Mouse (Mus musculus): ENCODE measurements around the gene Gm7534.

The Gm7534 gene

DNA sequence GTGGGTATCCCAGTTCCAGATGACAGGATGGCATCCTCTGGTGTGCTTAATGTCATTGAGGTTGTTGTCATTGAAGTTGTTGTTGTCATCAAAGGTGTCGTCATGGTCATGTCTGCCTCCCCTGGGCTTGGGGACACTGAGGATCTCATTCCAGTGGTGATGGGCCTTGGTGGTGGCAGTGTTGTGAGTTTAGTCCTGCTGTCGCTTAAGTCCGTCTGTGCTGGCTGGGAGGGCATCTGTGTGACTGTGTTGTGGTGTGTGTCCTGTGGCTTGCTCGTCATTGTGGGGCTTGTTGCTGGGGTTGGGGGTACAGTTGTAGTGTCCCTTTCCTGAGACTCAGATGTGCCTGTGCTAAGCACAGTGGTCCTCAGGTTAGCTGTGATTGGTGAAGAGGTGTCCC is at the start of gene Gm7534:
Gm7534 (minus strand) TSS at position 101 of the 400 bp plus-strand sequence.
- DNase-seq, result peak; percentile 70

DNA sequence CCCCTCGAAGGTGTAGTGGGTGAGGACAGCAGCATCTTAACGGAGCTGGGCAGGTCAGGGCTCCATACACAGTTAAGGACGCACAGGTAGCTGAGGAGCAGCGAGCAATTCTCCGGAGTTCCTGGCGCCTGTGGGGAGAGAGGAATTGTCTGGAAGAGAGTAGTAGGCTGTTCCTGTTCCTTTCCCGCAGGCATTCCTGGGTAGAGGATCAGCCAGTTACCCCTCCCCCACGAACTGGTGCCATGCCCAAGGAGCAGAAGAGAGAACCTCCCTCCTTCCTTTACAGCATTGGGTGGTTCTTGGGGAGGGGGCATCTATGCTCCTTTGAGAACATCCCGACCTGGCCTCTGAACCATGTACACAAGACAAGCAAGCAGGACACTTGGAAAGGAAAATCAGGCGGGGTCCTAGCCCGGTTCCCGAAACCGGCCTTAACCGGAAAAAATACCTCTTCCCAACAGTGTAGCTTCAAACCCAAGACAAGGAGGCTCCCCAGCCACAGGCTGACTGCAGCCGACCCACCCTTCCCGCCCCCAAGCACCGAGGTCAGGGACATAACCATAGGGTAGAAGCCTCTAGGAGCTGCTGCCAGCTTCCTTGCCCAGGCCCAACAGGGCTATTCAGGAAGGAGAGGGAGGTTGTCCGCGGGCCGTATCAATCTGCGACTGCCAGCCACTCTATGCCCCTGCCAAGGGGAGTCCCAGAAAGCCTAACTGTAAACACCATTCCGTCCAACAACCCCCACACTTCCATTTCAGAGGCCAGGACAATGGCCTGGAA is 49.5 kb upstream of the Gm7534 start:
- DNase-seq, result peak; percentile 93

DNA sequence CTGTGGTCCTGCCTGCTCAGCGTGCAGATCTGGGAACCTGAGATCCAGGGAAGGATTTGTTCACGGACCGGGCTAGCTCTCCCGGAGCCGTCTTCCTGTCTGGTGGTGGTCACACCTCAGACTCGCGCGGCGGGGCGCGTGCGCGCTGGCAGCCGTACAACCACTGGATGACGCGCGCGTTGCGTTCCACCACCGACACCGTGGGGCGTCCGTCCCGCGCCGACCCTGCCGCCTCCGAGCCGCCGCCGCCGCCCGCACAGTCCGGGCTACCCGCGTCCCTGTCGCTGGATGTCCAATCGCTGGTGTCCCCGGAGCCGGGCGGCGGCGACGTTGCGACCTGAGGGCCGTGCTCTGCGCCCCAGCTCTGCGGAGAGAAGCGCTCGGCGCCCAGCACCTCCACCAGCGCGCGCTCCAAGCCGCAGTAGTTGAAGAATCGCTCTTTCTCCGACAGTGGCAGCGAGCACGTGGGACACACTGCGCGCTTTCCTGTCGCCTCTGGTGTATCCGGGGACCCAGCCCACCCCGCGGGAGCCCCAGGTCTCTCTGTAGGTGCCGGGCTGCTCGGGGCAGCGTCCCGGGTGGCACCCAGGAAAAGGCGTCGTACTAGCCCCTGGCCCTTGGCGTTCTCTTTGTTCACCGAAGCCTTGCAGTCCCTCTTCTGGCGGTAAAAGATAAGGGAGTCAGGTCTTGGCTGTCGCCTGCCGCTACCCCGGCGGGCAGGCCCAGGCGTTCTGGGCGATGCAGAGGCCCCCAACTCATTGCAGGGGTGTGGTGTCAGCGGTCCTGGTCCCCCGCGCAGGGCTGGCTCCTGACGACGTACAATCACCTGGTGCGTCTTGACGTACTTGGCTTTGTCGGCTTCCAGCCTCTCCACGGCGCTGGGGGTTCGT is 48.7 kb upstream of the Gm7534 start:
- DNase-seq, result peak; percentile 94

DNA sequence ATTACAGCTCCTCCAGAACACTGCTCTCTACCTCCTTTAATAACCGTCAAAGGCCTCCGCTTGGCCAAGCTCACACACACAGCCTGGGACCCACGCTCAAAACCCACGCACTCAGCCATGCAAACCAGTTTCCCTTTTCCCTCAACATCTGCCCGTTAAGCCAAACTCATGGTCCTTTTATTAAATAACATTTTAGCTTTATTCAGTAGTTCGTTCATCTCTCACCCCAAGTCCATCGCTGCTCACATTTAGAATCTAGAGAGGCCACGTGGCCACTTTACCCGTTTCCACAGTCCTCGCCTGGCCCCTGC is 48.1 kb upstream of the Gm7534 start:
- DNase-seq, result no peak

DNA sequence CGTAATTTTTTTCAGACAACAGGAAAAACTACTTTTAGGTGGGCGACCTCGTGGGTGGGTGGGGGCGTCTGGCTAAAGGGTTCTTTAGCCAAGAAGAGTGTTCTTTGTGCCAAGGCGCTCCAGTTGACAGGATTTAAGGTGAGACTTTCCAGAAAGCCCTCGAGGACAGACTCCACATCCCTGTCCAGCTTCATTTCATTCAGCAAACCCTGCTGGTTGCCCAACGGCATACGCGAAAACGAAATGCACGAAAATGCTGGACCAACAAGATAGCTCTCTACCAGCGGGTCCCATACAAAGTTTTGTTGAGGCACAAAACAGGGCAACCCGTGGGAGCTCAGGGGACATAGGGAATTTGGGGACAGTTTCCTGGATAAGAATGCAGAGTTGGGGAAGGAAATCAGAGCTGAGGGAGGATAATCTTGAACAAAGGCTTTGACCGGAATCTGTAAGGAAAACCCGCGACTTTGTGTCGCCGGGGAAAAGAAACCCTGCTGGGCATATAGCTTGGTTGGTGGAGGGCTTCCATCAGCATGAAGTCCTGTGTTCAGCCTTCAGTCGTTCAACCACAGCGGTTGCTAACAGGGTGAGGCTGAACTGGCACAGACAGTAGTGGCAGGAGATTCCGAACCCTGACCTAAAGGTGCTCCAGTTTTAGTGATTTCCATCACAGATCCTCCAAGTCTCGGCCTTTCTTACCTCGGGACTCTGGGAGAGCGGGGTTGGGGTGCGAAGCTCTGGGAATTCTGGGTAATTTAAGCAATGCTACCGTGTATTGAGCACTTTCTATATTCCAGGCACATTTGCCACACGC is 47.5 kb upstream of the Gm7534 start:
- DNase-seq, result no peak

- peak; percentile 94 for DNase-seq
Measured at GRCm38 (mm10) chr4:134249651-134250050, 46.8 kb upstream of the Gm7534 start.

- DNase-seq, result peak; percentile 90
Measured at GRCm38 (mm10) chr4:134246719-134247258, 44.0 kb upstream of the Gm7534 start, which contains the start of gene Gm30191. Gm30191 (plus strand) TSS chr4:134246935.

GRCm38 (mm10) chr4:134246256-134246655 is 43.5 kb upstream of the Gm7534 start:
- DNase-seq, result peak; percentile 88

GRCm38 (mm10) chr4:134245148-134245843 is 42.5 kb upstream of the Gm7534 start, which contains the start of gene Zfp593:
Zfp593 (minus strand) TSS chr4:134245592.
- peak; percentile 99 for DNase-seq

GRCm38 (mm10) chr4:134243516-134244250 is 40.9 kb upstream of the Gm7534 start, which contains the start of gene E130218I03Rik:
E130218I03Rik (plus strand) TSS chr4:134243662.
- no peak for DNase-seq

GRCm38 (mm10) chr4:134238686-134239085 is 35.9 kb upstream of the Gm7534 start:
- DNase-seq, result no peak

DNA sequence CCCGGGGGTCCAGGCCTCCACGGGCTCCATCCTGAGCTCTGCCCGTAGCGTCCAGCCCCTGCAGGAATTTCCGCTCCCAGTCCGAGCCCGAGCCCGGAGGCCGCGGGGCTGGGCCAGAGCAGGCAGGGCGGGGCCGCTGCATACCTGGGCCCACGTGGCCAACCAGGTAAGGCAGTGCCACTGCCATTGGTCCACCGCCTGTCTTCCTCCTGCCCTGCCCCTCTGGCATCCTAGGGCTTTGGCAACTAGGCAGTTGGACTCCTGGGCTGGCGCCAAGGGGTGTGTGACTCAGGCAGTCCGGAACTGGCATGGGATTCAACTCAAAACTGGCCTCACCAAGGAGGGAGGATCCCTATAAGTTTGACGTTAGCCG is 35.5 kb upstream of the Gm7534 start, which contains the start of gene Cnksr1:
Cnksr1 (minus strand) TSS at position 121 of the 373 bp plus-strand sequence.
- peak; percentile 97 for DNase-seq

- DNase-seq, result no peak
Measured at GRCm38 (mm10) chr4:134237582-134238278, 34.9 kb upstream of the Gm7534 start.

DNA sequence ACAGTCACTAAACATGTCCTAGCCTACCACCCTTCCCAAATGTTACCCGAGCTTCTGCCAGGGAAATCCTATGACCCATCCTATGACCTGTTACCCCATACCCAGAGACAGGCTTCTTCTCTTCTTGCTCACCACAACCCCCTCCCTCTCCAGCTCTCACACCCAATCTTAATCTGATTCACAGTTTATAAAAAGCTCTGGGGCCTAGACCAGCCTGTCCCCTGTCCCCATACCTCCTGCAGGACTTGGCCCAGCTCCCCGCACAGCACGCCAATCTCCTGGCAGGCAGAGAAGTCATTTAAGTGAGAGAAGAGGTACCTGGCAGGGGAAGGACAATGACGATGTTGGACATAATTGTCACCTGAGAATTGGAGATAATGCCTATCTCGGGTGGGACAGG is 32.1 kb upstream of the Gm7534 start:
- DNase-seq, result peak; percentile 94

- DNase-seq, result no peak
Measured at GRCm38 (mm10) chr4:134230431-134230830, 27.6 kb upstream of the Gm7534 start.

DNA sequence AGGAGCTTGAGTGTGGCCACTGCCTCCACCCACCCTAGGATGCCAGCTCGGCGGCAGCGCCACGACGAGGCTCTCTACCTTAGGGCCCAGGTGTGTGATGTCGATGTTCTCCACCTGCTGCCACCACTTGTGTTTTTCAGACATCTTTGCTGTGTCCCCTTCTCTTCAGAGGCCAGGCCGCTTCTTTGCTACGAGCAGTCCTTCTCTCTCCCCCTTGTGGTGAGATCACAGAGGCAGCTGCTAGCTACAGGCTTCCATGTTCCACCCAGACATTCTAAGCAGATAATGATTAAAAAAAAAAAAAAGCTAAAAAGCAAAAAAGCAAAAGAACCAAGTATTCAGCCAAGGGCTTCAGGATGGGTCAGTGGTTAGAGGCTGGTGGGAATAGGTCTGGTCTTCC is 24.4 kb upstream of the Gm7534 start, which contains the start of gene Catsper4:
Catsper4 (minus strand) TSS at position 190 of the 400 bp plus-strand sequence.
- no peak for DNase-seq

- DNase-seq, result no peak
Measured at GRCm38 (mm10) chr4:134222793-134223600, 20.2 kb upstream of the Gm7534 start.

GRCm38 (mm10) chr4:134206488-134207053 is 3.8 kb upstream of the Gm7534 start:
- DNase-seq, result peak; percentile 68

GRCm38 (mm10) chr4:134203340-134203896 is 614 bp upstream of the Gm7534 start:
- no peak for DNase-seq
